Mouse (Mus musculus) heart, embryonic 11.5 days (tissue): ENCODE results near the gene Pla2g4d. TPM values are rescaled to one million over a fixed set of nuclear protein-coding genes. Genes with fewer than 3 reads are reported as not detected.
A peak's percentile ranks its signal among the peaks of the same experiment; 100 is the strongest.
"Not testable (repeated sequence)": the region's sequence is repeated elsewhere in the genome, so short reads cannot be mapped to it uniquely, and the experiment has no call there.

ENCODE experiments used
- ATAC-seq: fragments of 200-750 bp; cut with Nextera tagmentation; replicated peaks from 2 replicates; pipeline ENCODE4 v1.8.0; 2017; ENCODE audit warnings: moderate library complexity; ENCODE audit not compliant: insufficient number of reproducible peaks, low FRiP score, low TSS enrichment
- H3K27ac ChIP-seq: fragments of 300-500 bp; sonication (generic); 2 replicates; pipeline ENCODE4 v1.5.1; 2014; ENCODE audit warnings: mild to moderate bottlenecking, low read depth, low read length
- H3K27me3 ChIP-seq: fragments of 300-500 bp; sonication (generic); 2 replicates; pipeline ENCODE4 v1.6.1; 2014; ENCODE audit warnings: mild to moderate bottlenecking, low read length, mixed read lengths; ENCODE audit not compliant: control insufficient read depth, insufficient read depth
- H3K36me3 ChIP-seq: fragments of 300-500 bp; sonication (generic); 2 replicates; pipeline ENCODE4 v1.6.1; 2014; ENCODE audit warnings: mild to moderate bottlenecking, low read length, moderate library complexity, mixed read lengths; ENCODE audit not compliant: control insufficient read depth, insufficient read depth
- H3K4me1 ChIP-seq: fragments of 300-500 bp; sonication (generic); 2 replicates; pipeline ENCODE4 v1.6.1; 2014; ENCODE audit warnings: low read length; ENCODE audit not compliant: control insufficient read depth, insufficient read depth
- H3K4me2 ChIP-seq: fragments of 300-500 bp; sonication (generic); 2 replicates; pipeline ENCODE4 v1.6.1; 2014; ENCODE audit warnings: mild to moderate bottlenecking, moderate library complexity
- H3K4me3 ChIP-seq: fragments of 300-500 bp; sonication (generic); 2 replicates; pipeline ENCODE4 v1.5.1; 2014; ENCODE audit warnings: low read depth, low read length
- H3K9ac ChIP-seq: fragments of 300-500 bp; sonication (generic); 2 replicates; pipeline ENCODE4 v1.6.1; 2014; ENCODE audit warnings: mild to moderate bottlenecking, low read depth, low read length, moderate library complexity
- H3K9me3 ChIP-seq: fragments of 300-500 bp; sonication (generic); replicated peaks from 2 replicates; pipeline ENCODE4 v1.6.1; 2016; ENCODE audit warnings: low read length; ENCODE audit not compliant: control insufficient read depth
- WGBS: fragments of 180-500 bp; shearing (Covaris S2); extraction: QIAGEN DNeasy Blood & Tissue Kit; methylation state at CpG from one replicate; pipeline ENCODE4 v1.1.7; 2014; ENCODE audit not compliant: insufficient replicate concordance; 5-methylcytosine and 5-hydroxymethylcytosine counted together
- polyA plus RNA-seq: library from polyadenylated mRNA; unstranded; fragments of >200 nt; fragmentation: Nextera tagmentation; extraction: Ambion mirVana; gene quantifications from 2 replicates; pipeline ENCODE4 v1.2.1, GENCODE M21; 2014

The Pla2g4d gene
- polyA plus RNA-seq, 1 experiment from 2014 or later, result not detected

- Histone ChIP-seq H3K27ac (0 out of 2 replicates have a peak overlapping the region, but pooled peaks have one; percentile 42), H3K4me2 (peak overlapping the region; percentile 75), H3K9ac (peak overlapping the region; percentile 67; the same call in 1 of the 2 replicates), H3K4me1 (peaks cover 3% of the 10 kb centered on the region; the same call in 1 of the 2 replicates), H3K4me3 (peak overlapping the region; percentile 45), H3K27me3 (peaks cover 4% of the 10 kb centered on the region; the same call in 1 of the 2 replicates), H3K9me3 (no peaks in the 10 kb centered on the region), H3K36me3 (no peaks in the 10 kb centered on the region)
- no peak for ATAC-seq
- WGBS, result 11% methylated on average over 9 of the region's 9 CpGs
Observed at GRCm38 (mm10) chr2:120245421-120246016, 43.5 kb downstream of the Pla2g4d start.

- Histone ChIP-seq H3K4me3 (peak within 1 kb of the TSS; percentile 45), H3K27me3 (peaks cover 4% of the 10 kb centered on the region; the same call in 1 of the 2 replicates), H3K4me1 (peaks cover 3% of the 10 kb centered on the region; the same call in 1 of the 2 replicates), H3K4me2 (peak within 1 kb of the TSS; percentile 75), H3K9me3 (no peaks in the 10 kb centered on the region), H3K9ac (peak within 1 kb of the TSS; percentile 67), H3K36me3 (no peaks in the 10 kb centered on the region), H3K27ac (0 out of 2 replicates have a peak within 1 kb of the TSS, but pooled peaks have one; percentile 42)
- 3% methylated on average over 27 of the region's 27 CpGs for WGBS
- no peak for ATAC-seq
Observed at GRCm38 (mm10) chr2:120244679-120245420, 44.1 kb downstream of the Pla2g4d start, which contains the start of gene Pla2g4e. Gene Pla2g4e (minus strand): TSS chr2:120245335.

- Histone ChIP-seq H3K27me3 (peaks cover 4% of the 10 kb centered on the region; the same call in 1 of the 2 replicates), H3K36me3 (no peaks in the 10 kb centered on the region), H3K27ac (no peak overlapping the region), H3K4me3 (0 out of 2 replicates have a peak overlapping the region, but pooled peaks have one; percentile 45), H3K9ac (no peak overlapping the region), H3K4me2 (peak overlapping the region; percentile 75), H3K9me3 (no peaks in the 10 kb centered on the region), H3K4me1 (peaks cover 3% of the 10 kb centered on the region; the same call in 1 of the 2 replicates)
- ATAC-seq, result no peak
- 78% methylated on average over 2 of the region's 2 CpGs for WGBS
Observed at GRCm38 (mm10) chr2:120243995-120244394, 45.0 kb downstream of the Pla2g4d start.

GRCm38 (mm10) chr2:120242791-120243467 is 46.1 kb downstream of the Pla2g4d start:
- no peak for ATAC-seq
- Histone ChIP-seq H3K27me3 (peaks cover 4% of the 10 kb centered on the region; the same call in 1 of the 2 replicates), H3K9ac (no peak overlapping the region), H3K36me3 (no peaks in the 10 kb centered on the region), H3K4me2 (no peak overlapping the region; the same call in 1 of the 2 replicates), H3K4me1 (peaks cover 3% of the 10 kb centered on the region; the same call in 1 of the 2 replicates), H3K27ac (no peak overlapping the region), H3K4me3 (no peak overlapping the region), H3K9me3 (no peaks in the 10 kb centered on the region)
- 69% methylated on average over 5 of the region's 5 CpGs for WGBS

- not testable (repeated sequence) for ATAC-seq, H3K9ac ChIP-seq, H3K27ac ChIP-seq, H3K36me3 ChIP-seq, H3K4me3 ChIP-seq, H3K27me3 ChIP-seq, H3K4me2 ChIP-seq, H3K4me1 ChIP-seq, H3K9me3 ChIP-seq
- WGBS, result 92% methylated on average over 7 of the region's 9 CpGs
Observed at GRCm38 (mm10) chr2:120238733-120239132, 50.3 kb downstream of the Pla2g4d start.

GRCm38 (mm10) chr2:120237784-120238183 is 51.2 kb downstream of the Pla2g4d start:
- Histone ChIP-seq H3K4me1 (peaks cover 4% of the 10 kb centered on the region; the same call in 1 of the 2 replicates), H3K9me3 (no peaks in the 10 kb centered on the region), H3K27me3 (no peaks in the 10 kb centered on the region), H3K27ac (no peak overlapping the region), H3K9ac (no peak overlapping the region), H3K36me3 (no peaks in the 10 kb centered on the region), H3K4me2 (no peak overlapping the region), H3K4me3 (no peak overlapping the region)
- WGBS, result 62% methylated on average over 5 of the region's 5 CpGs
- no peak for ATAC-seq

GRCm38 (mm10) chr2:120235947-120236640 is 52.9 kb downstream of the Pla2g4d start:
- WGBS, result 61% methylated on average over 3 of the region's 3 CpGs
- H3K27ac ChIP-seq, result no peak overlapping the region
- H3K36me3 ChIP-seq, result no peaks in the 10 kb centered on the region
- no peaks in the 10 kb centered on the region for H3K9me3 ChIP-seq
- H3K4me2 ChIP-seq, result no peak overlapping the region
- H3K9ac ChIP-seq, result 0 out of 2 replicates have a peak overlapping the region, but pooled peaks have one; percentile 22
- no peak for ATAC-seq
- H3K27me3 ChIP-seq, result no peaks in the 10 kb centered on the region
- H3K4me3 ChIP-seq, result no peak overlapping the region
- peaks cover 7% of the 10 kb centered on the region for H3K4me1 ChIP-seq

GRCm38 (mm10) chr2:120235381-120235780 is 53.6 kb downstream of the Pla2g4d start:
- no peak for ATAC-seq
- 67% methylated on average over 3 of the region's 3 CpGs for WGBS
- Histone ChIP-seq H3K36me3 (no peaks in the 10 kb centered on the region), H3K4me3 (no peak overlapping the region), H3K4me2 (no peak overlapping the region), H3K9ac (no peak overlapping the region), H3K27me3 (no peaks in the 10 kb centered on the region), H3K27ac (no peak overlapping the region), H3K9me3 (no peaks in the 10 kb centered on the region), H3K4me1 (peaks cover 9% of the 10 kb centered on the region)
